Mouse (Mus musculus): ENCODE results near the gene Agmo.

- TF ChIP-seq HCFC1 (IDR thresholded peaks at IDR 0.05; ENCODE audit: borderline replicate concordance, insufficient read depth, low read length) (no peak), MAFK (IDR thresholded peaks at IDR 0.05; ENCODE audit: insufficient read depth, low read depth, low read length) (no peak), ZNF384 (IDR thresholded peaks at IDR 0.05; ENCODE audit: low read depth, low read length) (no peak), CHD2 (IDR thresholded peaks at IDR 0.05; ENCODE audit: low read depth, low read length) (no peak)
Observed at GRCm38 (mm10) chr12:37334987-37335386, 93.5 kb downstream of the Agmo start.

All from ES-E14 (cell line).